Mouse (Mus musculus): ENCODE data around the gene Ces1g. TPM values are rescaled to one million over a fixed set of nuclear protein-coding genes. Genes with fewer than 3 reads are reported as not detected.

Gene Ces1g
- 6.2 TPM for polyA plus RNA-seq (2014; fragmentation: Illumina TruSeq; extraction: RNeasy Lipid Tissue Mini Kit (QIAGEN cat#74804); ENCODE audit: low read depth, low replicate concordance)

GRCm38 (mm10) chr8:93337207-93337606 is at the start of gene Ces1g:
Ces1g (minus strand) TSS chr8:93337308.

GRCm38 (mm10) chr8:93379625-93380024 is 42.5 kb upstream of the Ces1g start, which contains the start of gene Ces1h:
Ces1h (minus strand) TSS chr8:93379725.

GRCm38 (mm10) chr8:93279556-93279955 is 57.6 kb downstream of the Ces1g start, which contains the start of gene Ces1f:
Ces1f (minus strand) TSS chr8:93279747.

Other genes with a start within 250 kb of the Ces1g start
- gene Ces1c, start 206.0 kb downstream of the Ces1g start, polyA plus RNA-seq (2014; fragmentation: Illumina TruSeq; extraction: RNeasy Lipid Tissue Mini Kit (QIAGEN cat#74804); ENCODE audit: low read depth, low replicate concordance): not detected
- 48.4 TPM for gene Ces1d, start 139.5 kb downstream of the Ces1g start, polyA plus RNA-seq (2014; fragmentation: Illumina TruSeq; extraction: RNeasy Lipid Tissue Mini Kit (QIAGEN cat#74804); ENCODE audit: low read depth, low replicate concordance)
- gene Ces1e, start 107.7 kb downstream of the Ces1g start, polyA plus RNA-seq (2014; fragmentation: Illumina TruSeq; extraction: RNeasy Lipid Tissue Mini Kit (QIAGEN cat#74804); ENCODE audit: low read depth, low replicate concordance): 12.3 TPM
- 41.4 TPM for gene Ces1f, start 57.6 kb downstream of the Ces1g start, polyA plus RNA-seq (2014; fragmentation: Illumina TruSeq; extraction: RNeasy Lipid Tissue Mini Kit (QIAGEN cat#74804); ENCODE audit: low read depth, low replicate concordance)
- not detected for gene Ces1h, start 42.4 kb upstream of the Ces1g start, polyA plus RNA-seq (2014; fragmentation: Illumina TruSeq; extraction: RNeasy Lipid Tissue Mini Kit (QIAGEN cat#74804); ENCODE audit: low read depth, low replicate concordance)
- gene Ces5a, start 198.5 kb upstream of the Ces1g start, polyA plus RNA-seq (2014; fragmentation: Illumina TruSeq; extraction: RNeasy Lipid Tissue Mini Kit (QIAGEN cat#74804); ENCODE audit: low read depth, low replicate concordance): not detected